Mouse (Mus musculus): ENCODE results near the gene Yipf2.
"Not testable (repeated sequence)": the region's sequence is repeated elsewhere in the genome, so short reads cannot be mapped to it uniquely, and the experiment has no call there.

The Yipf2 gene

DNA sequence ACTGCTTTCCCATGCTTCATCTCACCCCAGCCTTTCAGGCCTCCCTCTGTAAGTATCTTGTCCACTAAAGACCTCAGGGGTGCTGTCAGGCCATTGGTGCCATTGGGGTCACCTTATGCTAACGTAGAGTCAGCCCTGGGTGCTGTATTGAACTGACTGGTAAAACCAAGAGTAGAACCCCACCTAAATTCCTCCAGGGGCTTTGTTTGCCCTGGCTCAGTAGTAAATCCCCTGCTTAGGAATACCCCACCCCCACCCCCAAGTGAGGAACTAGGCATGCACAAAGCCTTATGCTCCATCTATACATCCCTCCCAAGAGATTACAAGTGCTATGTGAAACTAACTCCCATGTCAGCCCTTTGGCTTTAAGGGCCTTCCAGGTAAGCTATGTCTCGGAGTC, 35.1 kb downstream of the Yipf2 start:
- no peak for DNase-seq (ENCODE audit: low spot score)

DNA sequence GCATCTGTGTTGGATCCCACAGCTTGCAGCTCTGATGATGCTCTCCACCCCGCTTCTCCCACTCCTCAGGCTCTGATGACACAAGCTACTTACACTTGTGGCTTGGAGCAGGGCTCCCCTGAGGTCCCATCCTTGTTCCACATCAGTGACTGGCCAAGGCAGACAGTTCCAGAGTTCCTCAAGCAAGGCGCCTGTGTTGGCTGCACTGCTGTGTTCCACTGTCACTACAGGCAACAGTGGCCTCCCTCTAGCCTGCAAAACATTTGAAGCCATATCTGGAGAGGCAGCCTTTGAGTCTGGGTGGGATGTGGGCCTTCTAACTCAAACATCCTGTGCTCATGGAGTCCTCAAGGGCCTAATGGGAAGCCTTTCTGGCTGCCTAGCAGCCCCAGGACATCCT, 35.6 kb downstream of the Yipf2 start:
- DNase-seq (ENCODE audit: low spot score): no peak

DNA sequence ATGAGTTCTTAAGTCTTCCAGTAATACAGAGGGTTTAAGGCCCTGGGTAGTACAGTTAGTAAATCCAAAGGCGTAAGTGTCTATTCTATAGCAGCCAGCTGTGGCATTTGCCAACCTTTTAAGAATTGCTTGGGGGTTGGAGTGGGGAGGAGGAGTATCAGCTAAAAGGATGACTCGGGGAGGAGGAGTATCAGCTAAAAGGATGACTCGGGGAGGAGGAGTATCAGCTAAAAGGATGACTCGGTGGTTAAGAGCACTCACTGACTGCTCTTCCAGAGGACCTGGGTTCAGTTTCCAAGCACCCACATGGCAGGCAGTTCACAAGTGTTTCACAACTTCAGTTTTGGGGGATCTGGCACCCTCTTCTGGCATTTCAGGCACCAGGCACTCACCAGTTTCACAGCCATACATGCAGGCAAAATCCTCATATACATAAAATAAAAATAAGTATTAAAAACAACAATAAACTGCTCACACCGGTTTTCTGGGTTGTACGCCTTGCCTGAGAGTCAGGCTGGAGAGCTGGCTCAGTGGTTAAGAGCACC, 37.4 kb downstream of the Yipf2 start:
- no peak for DNase-seq (ENCODE audit: low spot score)

DNA sequence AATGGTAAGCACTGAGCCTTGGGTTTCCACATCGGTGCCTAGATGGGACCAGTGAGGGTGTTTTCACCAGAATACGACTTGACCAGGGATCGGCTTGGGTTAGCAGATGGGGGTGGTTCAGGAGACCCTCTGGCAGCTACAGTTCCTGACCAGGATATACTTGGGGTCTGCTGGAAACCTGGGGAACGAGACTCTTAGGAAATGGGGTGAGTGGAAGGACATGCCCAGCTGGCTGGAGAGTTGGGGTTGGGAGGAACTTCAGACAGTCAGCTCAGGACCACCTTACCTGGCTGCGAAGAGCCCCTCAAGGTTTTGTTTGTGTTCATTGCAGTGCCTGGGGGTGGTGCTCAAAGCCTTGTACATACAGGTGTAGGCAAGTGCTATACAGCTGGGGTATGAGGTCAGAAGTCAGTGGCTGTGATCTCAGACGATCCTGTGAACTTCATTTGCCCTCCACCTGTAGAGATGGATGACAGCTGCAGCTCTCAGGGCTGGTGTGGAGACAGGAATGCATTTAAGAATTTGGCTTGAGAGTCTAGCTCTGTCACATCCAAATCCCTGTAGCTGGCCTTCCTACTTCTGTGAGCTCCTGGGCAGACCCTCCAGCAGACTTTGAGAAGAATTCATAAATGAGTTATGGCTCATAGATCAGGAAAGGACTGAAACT, 38.9 kb downstream of the Yipf2 start:
- DNase-seq (ENCODE audit: low spot score): no peak

DNA sequence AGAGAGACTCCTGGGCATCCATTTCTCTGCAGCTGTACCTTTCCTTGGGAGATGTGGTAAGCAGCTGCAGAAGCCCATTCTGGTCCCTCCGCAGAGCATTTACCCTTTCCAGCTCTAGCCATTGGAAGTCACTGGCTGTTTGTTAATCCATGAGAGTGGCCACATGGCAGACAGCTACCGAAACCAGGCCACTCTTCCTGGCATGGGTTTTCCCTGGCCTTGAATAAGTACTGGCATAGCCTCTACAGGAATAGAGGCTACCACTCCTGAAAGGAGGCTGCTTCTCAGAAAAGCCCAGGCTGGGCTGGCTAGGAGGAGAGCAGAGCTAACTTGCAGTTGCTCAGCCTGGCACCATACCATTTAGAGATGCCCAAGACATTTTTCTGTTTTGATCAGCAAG, 41.6 kb downstream of the Yipf2 start:
- DNase-seq (ENCODE audit: low spot score): no peak

DNA sequence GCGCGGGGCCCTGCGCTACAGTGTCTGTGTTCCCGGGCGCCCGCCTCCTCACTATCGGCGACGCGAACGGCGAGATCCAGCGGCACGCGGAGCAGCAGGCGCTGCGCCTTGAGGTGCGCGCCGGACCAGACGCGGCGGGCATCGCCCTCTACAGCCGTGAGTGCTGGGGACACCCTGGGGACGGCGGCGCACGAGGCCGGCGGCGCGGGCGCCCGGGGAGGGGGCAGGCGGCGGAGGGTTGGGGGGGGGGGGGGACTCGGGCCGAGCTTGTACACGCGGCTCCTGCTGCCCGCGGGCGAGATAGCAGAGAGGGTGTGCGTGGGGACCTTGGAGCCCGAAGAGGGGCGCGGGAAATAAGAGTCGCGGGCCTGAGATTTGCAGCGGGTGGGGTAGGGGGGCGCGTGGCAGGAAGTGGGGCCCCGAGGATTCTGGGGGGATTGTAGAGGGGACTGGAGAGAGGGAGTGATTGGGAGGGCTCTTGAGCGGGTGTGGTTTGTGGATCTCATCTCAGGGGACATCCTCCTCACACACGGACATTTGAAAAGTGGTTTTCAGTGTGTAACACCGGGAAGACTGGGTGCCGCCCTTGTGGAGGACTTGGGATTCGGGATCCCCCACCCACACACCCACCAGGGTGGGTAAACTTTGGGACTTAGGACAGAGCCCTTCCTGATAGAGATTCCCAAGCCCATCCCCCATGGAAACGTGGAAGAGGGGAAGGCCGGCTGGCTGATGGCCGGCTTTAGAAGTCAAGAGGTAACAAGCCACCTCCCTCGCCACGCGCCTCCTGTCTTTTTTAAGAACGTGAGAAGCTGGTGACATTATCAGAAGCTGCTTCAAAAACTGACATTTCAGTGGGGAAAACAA, 45.3 kb downstream of the Yipf2 start:
- no peak for DNase-seq (ENCODE audit: low spot score)

DNA sequence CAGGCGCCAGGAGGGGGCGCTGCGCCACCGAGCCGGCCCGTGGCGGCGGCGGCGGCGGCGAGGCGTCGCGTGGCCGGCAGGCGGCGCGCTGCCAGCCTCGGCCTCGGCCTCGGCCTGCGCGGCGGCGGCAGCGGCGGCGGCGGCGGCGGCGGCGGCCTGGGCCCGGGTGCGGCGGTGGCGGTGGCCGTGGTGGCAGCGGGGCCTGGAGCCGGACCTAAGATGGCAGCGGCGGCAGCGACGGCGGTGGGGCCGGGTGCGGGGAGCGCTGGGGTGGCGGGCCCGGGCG, 45.9 kb downstream of the Yipf2 start, which contains the start of gene Carm1:
Carm1 (plus strand) TSS at position 106 of the 286 bp plus-strand sequence.
- no peak for DNase-seq (ENCODE audit: low spot score)

DNA sequence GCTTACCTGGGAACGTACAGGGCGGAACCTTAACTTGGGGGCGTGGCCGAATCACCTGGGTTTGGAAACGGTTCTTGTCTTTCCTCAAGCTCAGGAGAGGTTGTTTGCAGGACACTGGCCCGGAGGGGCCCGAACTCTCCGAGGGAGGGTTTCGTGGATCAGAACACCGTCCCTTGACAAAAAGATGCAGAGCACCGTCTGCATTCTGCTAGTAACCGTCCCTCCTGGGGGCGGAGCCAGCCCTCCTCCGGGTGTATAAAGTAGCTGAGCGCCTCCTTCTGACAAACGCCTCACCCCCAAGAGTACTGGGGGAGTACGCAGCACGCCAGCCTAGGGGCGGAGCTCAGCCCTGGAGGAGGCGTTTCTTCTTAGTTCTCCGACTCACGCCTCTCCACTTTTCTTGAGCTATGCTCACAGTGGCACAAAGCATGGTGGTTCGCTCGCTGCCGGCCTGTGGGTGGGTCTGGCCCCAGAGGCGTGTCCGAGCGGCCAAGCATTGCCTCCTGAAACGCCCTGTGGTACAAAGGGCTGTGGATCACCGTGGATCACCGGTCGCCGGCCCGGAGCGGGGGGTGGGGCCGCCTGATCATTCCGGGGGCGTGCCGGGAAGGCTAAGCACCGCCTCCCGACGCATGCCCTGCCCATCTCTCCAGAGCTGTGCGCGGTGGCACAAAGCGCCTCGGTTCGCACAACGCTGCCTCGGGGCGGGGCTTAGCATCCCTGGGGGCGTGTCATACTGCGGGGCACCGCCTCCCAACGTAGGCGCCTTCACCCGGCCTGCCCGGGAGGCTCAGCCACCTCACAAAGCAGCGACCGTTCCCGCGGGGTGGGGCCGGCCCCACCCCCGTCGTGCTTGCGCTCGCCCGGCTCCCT, 46.5 kb downstream of the Yipf2 start:
- peak; percentile 98 for DNase-seq (ENCODE audit: low spot score)

DNA sequence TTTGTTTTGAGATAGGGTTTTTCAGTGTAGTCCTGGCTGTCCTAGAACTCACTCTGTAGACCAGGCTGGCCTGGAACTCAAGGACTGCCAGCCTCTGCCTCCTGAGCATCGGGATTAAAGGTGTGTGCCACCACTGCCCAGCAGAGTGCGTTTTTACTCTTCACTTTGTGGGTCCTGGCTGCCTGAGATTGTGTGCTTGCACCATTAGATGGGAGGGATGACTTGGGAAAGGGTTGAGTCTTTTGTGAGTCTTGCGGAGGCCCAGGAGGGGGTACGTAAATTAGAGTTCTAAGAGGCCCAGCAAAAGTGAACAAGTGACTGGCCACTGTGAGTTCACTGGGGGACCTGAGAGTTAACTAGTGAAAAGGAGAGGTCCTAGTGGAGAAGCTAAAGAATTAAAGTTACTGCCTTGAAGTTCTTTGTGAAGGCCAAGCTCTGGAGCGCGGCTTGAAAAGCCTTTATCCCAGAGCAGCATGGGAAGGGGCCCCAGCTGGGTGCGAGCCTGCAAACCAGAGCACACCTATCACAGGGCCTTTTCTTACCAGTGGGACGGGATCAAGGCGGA, 47.2 kb downstream of the Yipf2 start:
- DNase-seq (ENCODE audit: low spot score): no peak

DNA sequence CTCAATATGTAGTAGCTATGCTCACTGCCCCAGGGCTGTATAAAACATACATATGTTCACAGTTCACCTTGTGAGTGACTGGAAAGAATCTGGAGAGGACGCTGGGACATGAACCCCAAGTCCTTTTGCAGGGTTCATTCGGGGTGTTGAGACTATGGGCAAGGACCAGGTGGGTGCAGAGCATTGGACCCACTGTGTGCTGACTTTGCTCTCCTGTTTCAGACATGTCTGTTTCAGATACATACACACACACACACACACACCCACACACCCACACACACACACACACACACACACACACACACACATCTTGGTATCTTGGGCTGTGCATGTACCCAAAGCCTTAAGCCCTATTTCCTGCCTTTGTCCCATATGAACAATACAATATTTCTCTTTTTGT, 50.6 kb downstream of the Yipf2 start:
- DNase-seq (ENCODE audit: low spot score): not testable (repeated sequence)

DNA sequence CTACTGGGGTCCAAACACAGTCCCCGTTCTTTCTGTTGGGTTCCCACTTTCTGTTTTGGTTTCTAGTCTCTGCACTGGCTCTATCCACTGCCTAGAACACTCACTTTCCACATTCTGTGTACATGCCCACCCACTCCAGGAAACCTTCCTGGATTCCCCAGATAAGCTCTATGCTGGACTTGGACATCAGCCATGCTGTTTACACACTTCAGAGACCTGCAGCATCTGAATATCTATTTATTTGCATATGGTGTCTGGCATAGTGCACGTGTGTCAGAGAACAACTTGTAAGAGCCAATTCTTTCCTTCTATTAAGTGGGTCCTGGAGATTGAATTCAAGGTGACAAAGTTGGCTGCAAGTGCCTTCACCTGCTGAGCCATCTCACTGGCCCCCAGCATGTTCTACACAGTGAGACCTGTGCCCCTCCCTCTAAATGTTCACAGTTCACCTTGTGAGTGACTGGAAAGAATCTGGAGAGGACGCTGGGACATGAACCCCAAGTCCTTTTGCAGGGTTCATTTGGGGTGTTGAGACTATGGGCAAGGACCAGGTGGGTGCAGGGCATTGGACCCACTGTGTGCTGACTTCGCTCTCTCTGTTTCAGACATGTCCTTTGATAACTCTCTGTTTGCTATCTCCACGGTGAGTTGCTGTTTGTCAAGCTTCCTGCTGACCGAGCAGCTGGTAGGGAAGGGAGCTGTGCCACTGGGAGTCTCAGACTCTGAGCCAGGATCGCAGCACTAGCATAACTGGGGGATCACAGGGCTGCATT, 52.5 kb downstream of the Yipf2 start:
- no peak for DNase-seq (ENCODE audit: low spot score)
